Mouse (Mus musculus): ENCODE data around the gene Esp3. TPM values are rescaled to one million over a fixed set of nuclear protein-coding genes. Genes with fewer than 3 reads are reported as not detected.
"Not testable (repeated sequence)": the region's sequence is repeated elsewhere in the genome, so short reads cannot be mapped to it uniquely, and the experiment has no call there.

Esp3 gene
- not detected for total RNA-seq (2021)

DNA sequence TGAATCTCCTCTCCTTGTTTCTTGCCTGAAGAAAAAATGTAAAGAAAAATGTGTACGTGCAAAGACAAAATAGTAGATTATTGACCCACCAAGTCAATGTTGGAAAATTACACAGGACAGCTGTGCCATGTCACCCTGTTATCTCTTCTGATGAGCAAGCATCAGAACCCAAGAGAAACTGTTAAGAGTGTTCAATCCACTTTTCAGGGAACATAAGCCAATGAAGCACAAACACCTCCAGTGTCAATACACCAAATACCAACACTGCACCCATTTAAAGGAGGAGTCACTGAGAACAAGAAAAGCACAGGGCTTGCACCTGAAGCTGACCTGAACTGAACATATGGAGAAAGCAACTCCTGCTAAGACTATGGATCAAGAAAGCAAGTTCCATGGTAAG lies at the start of gene Esp3:
Esp3 (plus strand) TSS at position 301 of the 400 bp plus-strand sequence.
- intact Hi-C loops (cut with DNase I); DNase-seq (ENCODE audit: low spot score in 2 of 2): not testable (repeated sequence)

DNA sequence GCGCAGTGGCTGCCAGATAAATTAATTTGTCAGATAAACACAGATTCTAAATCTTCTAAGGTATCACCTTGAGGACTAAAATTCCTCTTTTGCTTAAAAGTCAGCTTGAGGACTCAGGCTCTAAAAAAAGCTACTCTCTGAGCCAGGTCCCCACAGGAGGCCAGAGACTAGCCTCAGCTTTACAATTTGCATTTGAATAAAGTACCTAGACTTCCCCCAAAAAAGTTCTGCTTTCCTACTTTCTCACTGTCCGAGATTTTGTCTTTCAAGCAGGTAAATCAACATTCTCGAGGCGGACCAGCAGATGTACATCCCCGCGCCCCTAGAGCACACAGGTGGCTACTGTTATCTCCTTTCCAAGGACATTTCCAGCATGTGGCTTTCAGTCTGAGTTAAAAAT lies 48.0 kb upstream of the Esp3 start:
- DNase-seq (ENCODE audit: low spot score in 2 of 2); intact Hi-C loops (cut with DNase I): not testable (repeated sequence)

DNA sequence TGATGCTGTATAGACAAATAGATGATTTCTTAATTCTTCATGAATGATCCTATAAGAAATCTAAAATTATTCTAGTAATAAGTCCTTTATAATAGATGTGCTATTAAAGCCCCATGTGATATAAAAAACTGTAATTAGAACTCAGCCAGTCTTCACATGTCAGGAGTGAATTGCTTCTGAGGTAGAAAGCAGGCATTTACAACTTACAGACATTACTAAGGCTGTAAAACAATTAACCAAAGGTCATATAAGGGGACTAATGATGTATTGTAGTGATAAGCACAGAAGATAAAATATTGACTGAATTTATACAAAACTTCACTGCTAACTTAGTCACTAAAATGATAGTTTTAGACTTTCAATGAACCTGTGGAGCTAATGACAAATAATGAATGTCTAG lies 40.6 kb upstream of the Esp3 start:
- intact Hi-C loops (cut with DNase I): no loop called here
- DNase-seq (ENCODE audit: low spot score in 2 of 2): no peak

DNA sequence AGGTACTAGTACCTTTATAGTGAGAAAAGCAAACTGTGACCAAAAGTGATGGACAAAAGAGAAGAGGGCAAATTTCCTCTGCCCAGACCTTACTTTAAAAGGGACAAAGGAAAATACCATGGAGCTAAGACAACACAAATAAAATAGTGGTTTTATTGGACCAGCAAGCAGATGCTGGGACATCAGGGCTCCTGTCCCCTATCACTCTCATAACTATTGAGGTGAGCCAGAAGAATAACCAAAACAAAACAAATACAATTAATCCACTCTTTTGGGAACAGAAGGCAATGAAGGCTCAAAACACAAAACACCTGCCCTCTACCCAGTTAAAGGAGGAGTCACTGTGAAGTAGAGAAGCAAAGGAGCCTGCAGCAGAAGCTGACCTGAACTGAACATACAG lies 33.6 kb upstream of the Esp3 start, which contains the start of gene Esp4:
Esp4 (plus strand) TSS at position 301 of the 400 bp plus-strand sequence.
- intact Hi-C loops (cut with DNase I): no loop called here
- DNase-seq (ENCODE audit: low spot score in 2 of 2): no peak

GRCm38 (mm10) chr17:40662118-40662679 lies 30.3 kb downstream of the Esp3 start:
- DNase-seq (ENCODE audit: low spot score in 2 of 2); intact Hi-C loops (cut with DNase I): not testable (repeated sequence)

- DNase-seq (ENCODE audit: low spot score in 2 of 2); intact Hi-C loops (cut with DNase I): not testable (repeated sequence)
Measured at GRCm38 (mm10) chr17:40663161-40663811, 31.4 kb downstream of the Esp3 start.

Other genes with a start within 250 kb of the Esp3 start
- gene Esp8, start 112.1 kb upstream of the Esp3 start, total RNA-seq (2021): not detected
- not detected for gene Esp6, start 70.6 kb upstream of the Esp3 start, total RNA-seq (2021)
- gene Esp4, start 33.5 kb upstream of the Esp3 start, total RNA-seq (2021): not detected
- gene Esp1, start 95.0 kb downstream of the Esp3 start, total RNA-seq (2021): not detected
- not detected for gene Crisp2, start 174.9 kb downstream of the Esp3 start, total RNA-seq (2021)
- not detected for gene Rhag, start 179.1 kb downstream of the Esp3 start, total RNA-seq (2021)
- gene 9130008F23Rik, start 248.5 kb downstream of the Esp3 start, total RNA-seq (2021): not detected